Mouse (Mus musculus) heart, postnatal 25 days (tissue): ENCODE measurements around the gene Dmc1. TPM values are rescaled to one million over a fixed set of nuclear protein-coding genes. Genes with fewer than 3 reads are reported as not detected.

Experiments used
- DNase-seq: peaks from one replicate; pipeline ENCODE4 v3.0.0; 2022; ENCODE audit warnings: low spot score
- intact Hi-C: fragments of 180-260 bp; cut with DNase I; formaldehyde crosslinking; loops from one replicate; pipeline ENCODE4 v1.15.1; 2025
- total RNA-seq, 2 experiments: library from RNA; stranded (reverse); gene quantifications; 2 replicates each; pipeline ENCODE4 v1.2.3; 2021

The Dmc1 gene
- total RNA-seq, 2 experiments from 2014 or later: 0.10 TPM; not detected in 1

GRCm38 (mm10) chr15:79576947-79577346 is 28.0 kb downstream of the Dmc1 start:
- DNase-seq: no peak
- intact Hi-C loops: no loop called here

- intact Hi-C loops: no loop called here
- DNase-seq: no peak
Observed at GRCm38 (mm10) chr15:79575543-79576222, 29.2 kb downstream of the Dmc1 start.

- intact Hi-C loops: no loop called here
- DNase-seq: no peak
Observed at GRCm38 (mm10) chr15:79562417-79562816, 42.5 kb downstream of the Dmc1 start.

- intact Hi-C loops: no loop called here
Observed at GRCm38 (mm10) chr15:79559649-79560048, 45.3 kb downstream of the Dmc1 start.

GRCm38 (mm10) chr15:79552566-79552965 is 52.3 kb downstream of the Dmc1 start:
- no peak for DNase-seq
- intact Hi-C loops: no loop called here

More at GRCm38 (mm10) chr15:79559649-79560048, 45.3 kb downstream of the Dmc1 start:
- DNase-seq: no peak

GRCm38 (mm10) chr15:79548226-79548625 is 56.7 kb downstream of the Dmc1 start:
- DNase-seq: no peak
- intact Hi-C loops: no loop called here

- DNase-seq: no peak
- intact Hi-C loops: no loop called here
Observed at GRCm38 (mm10) chr15:79547289-79547820, 57.6 kb downstream of the Dmc1 start.

GRCm38 (mm10) chr15:79546410-79547288 is 58.3 kb downstream of the Dmc1 start, which contains the start of gene Ddx17:
Ddx17 (minus strand) TSS chr15:79546741.
- peak; percentile 95 for DNase-seq
- intact Hi-C loops: no loop called here

- DNase-seq: peak; percentile 69
- intact Hi-C loops: no loop called here
Observed at GRCm38 (mm10) chr15:79545921-79546399, 58.9 kb downstream of the Dmc1 start.

- DNase-seq: no peak
- intact Hi-C loops: no loop called here
Observed at GRCm38 (mm10) chr15:79545496-79545895, 59.4 kb downstream of the Dmc1 start.

GRCm38 (mm10) chr15:79543968-79544367 is 60.9 kb downstream of the Dmc1 start:
- intact Hi-C loops: no loop called here
- DNase-seq: no peak

GRCm38 (mm10) chr15:79533796-79534195 is 71.1 kb downstream of the Dmc1 start:
- intact Hi-C loops: no loop called here
- no peak for DNase-seq

- intact Hi-C loops: no loop called here
- DNase-seq: no peak
Observed at GRCm38 (mm10) chr15:79529935-79530334, 75.0 kb downstream of the Dmc1 start.

- intact Hi-C loops: no loop called here
- DNase-seq: no peak
Observed at GRCm38 (mm10) chr15:79527991-79528639, 76.8 kb downstream of the Dmc1 start.

GRCm38 (mm10) chr15:79527192-79527591 is 77.7 kb downstream of the Dmc1 start:
- intact Hi-C loops: no loop called here
- no peak for DNase-seq

- peak; percentile 33 for DNase-seq
- intact Hi-C loops: no loop called here
Observed at GRCm38 (mm10) chr15:79525979-79526768, 78.7 kb downstream of the Dmc1 start.

GRCm38 (mm10) chr15:79525564-79525963 is 79.3 kb downstream of the Dmc1 start:
- intact Hi-C loops: no loop called here
- DNase-seq: no peak

GRCm38 (mm10) chr15:79519400-79520220 is 85.3 kb downstream of the Dmc1 start:
- no peak for DNase-seq

GRCm38 (mm10) chr15:79518571-79518970 is 86.3 kb downstream of the Dmc1 start:
- DNase-seq: no peak
- intact Hi-C loops: no loop called here

More at GRCm38 (mm10) chr15:79519400-79520220, 85.3 kb downstream of the Dmc1 start:
- intact Hi-C loops: no loop called here
